Mouse (Mus musculus) thymus, adult 2 months (tissue): ENCODE data around the gene Ddx51.

Experiments
- CTCF ChIP-seq: fragments of 200-500 bp; IDR thresholded peaks from 2 replicates; pipeline ENCODE4 v1.5.1; 2012; ENCODE audit warnings: mild to moderate bottlenecking, control low read depth, low read length, moderate library complexity, borderline replicate concordance; ENCODE audit not compliant: control insufficient read depth, poor library complexity, insufficient read depth; ENCODE audit errors: extremely low read depth
- POLR2A ChIP-seq: fragments of 200-500 bp; IDR thresholded peaks from 2 replicates; pipeline ENCODE4 v1.6.1; 2012; ENCODE audit warnings: mild to moderate bottlenecking, low read length, control low read depth, moderate library complexity; ENCODE audit not compliant: control insufficient read depth, poor library complexity, insufficient read depth; ENCODE audit errors: extremely low read depth

DNA sequence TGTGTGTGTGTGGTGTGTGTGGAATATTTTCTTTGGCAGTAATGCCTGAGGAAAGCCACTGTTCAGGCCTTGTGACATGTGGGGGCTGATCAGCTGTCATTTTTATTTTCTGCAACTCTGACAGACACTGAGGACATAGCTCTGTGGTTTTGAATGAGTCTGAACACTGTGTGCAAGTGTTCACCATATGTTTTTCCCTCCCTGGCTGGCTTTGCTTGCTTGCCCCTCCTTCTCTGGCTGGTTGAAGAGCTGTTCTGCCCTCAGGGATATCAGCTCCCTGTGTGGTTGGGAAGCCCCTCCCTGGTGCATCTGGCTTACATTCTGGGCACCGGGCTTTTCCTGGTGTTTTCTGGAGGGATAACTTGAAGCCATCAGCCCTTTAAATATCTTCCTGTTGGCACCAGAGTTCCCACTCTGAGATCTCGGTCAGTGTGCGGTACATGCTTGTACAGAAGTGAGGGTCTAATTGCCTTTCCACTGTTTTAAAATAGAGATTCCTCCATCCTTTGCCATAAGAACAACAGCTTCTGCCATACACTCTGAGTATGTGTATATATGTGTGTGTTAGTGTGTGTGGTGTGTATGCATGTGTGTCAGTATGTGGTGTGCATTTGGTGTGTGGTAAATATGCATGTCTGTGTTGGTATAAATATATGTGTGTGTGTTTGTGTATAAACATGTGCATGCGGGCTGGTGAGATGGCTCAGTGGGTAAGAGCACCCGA lies 41.7 kb upstream of the Ddx51 start:
- TF ChIP-seq CTCF (no peak), POLR2A (no peak)
